Mouse (Mus musculus) lung, postnatal 10 days (tissue): ENCODE measurements at regions not wholly inside any gene's neighbourhood (a gene's known extent, or its start where the extent isn't known, plus 50 kb on each side); places are given as distances from the start of the nearest gene placed in this dataset.
A peak's percentile ranks its signal among the peaks of the same experiment; 100 is the strongest.

Experiments used
- DNase-seq: peaks from one replicate; pipeline ENCODE4 v3.0.0; 2021

DNA sequence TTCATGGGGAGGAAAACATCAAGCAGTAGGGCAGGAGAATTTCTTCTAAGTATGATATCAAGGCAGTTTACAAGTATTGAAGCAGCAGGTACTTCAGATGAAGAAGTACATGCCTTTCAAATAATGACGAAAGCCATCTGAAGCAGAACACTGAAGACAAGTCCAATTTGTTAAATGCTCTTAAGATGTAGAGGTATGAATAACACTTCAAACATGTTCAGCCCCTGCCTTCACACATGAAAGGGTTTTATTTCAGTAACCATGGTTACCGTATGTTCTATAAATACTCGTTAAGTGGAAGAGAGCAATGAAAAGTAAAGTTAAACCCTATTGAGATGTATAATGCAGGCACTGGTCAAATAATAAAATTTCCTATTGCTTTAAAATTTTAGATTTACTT is 101.8 kb downstream of the Mospd2 start:
- DNase-seq = no peak

DNA sequence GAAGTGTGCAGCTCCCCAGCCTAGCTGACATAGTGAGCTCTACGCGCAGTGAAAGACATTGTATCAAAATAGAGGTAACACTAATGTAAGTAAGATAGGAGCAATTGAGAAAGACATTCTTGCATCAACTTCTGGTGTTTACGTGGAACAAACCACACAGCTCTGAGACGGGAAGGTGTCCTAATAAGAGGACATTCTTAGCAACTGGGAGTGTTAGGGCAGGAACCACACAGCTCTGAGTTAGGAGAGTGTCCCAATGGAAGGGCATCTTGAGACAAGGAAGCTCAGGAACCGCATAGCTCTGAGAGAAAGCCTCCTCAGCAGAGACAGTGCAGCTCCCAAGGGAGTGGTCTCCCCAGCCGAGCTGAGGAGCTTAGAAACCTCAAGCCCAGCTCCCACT is 139.8 kb downstream of the Mospd2 start:
- DNase-seq = no peak

DNA sequence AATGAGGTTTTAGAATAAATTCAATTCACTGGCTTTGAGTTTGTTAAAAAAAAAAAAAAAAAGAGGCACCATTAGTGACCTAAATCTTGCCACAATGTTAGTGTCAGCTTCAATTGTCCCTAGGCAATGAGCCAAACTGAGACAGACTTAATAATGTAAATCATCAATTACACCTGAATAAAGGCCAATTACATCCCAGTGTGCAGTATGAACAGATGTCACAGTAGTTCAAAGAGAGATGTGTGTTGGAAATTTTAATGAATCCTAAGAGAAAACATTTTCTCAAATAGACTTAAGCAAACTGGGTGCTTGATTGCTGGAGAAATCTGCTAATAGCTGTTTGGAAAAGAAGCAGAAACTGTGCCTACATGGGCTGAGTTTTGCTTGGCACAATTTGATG is 159.3 kb downstream of the Mospd2 start:
- DNase-seq = no peak

DNA sequence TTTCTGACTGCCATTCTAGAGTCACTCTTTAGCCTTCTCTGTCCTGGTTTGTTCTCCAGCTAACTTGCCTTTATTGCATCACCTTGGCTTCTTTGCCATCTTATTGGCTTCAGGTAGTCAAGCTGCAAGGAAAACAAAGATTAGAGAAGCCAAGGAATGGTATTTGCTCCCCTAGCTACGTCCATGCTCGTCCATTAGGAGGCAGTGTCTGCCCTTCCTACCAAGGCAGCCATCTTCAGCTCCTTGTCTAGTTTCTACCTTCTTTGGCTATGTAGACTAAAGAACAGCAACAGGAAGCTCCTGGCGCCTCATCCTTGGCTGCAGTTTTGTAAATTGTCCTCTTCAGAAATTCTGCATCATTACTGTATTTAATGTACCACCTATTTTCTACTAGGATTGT is 192.9 kb downstream of the Mospd2 start:
- peak; percentile 15 for DNase-seq

DNA sequence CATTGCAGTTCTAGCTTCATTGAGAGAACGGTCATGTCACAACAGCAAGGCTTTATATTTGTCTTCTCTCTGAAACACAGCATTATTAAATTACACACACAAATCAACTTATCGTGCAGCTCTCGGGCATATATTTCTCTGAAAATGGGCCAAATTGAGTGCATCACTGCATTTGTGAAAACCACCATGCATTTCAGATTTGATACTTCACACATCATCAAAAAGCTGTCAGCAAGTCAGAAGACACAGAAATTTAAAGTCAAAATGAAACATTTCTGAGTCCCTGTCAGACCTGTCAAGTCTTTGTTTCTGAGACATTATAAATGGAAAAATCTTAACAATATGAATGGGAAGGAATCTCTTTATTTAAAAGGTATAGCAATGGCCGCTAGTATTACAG is 215.3 kb downstream of the Mospd2 start:
- no peak for DNase-seq

DNA sequence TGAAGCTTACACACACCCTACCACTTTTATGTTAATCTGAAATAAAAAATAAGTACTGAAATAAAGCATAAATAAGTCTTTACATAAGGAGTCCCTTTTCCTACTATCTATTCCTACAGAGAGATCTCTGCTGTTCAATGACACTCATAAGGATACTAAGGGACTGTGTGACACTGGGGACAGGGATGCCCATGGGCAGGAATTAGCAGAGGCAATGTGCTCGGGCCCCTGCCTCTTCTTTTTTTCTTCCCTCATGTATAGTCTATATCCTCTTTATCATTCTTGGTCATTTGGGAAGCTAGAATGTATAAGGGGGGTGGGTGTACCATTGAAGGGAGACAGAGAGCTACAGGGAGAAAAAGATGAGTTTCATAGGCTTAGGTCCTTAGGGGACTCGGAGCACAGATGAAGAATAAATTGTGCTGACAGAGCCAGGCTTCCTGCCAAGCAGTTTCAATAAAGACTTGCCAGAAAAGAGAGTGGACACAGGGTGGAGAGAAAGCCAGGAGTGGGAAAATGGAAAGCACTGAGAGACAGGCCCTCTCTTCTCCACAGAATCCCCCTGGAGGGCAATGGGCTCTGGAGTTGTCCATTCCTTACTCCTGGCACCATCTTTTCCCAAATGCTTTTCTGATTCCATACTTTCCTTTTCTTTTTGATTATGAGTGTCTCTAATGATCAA is 216.3 kb downstream of the Mospd2 start:
- DNase-seq = peak; percentile 53

DNA sequence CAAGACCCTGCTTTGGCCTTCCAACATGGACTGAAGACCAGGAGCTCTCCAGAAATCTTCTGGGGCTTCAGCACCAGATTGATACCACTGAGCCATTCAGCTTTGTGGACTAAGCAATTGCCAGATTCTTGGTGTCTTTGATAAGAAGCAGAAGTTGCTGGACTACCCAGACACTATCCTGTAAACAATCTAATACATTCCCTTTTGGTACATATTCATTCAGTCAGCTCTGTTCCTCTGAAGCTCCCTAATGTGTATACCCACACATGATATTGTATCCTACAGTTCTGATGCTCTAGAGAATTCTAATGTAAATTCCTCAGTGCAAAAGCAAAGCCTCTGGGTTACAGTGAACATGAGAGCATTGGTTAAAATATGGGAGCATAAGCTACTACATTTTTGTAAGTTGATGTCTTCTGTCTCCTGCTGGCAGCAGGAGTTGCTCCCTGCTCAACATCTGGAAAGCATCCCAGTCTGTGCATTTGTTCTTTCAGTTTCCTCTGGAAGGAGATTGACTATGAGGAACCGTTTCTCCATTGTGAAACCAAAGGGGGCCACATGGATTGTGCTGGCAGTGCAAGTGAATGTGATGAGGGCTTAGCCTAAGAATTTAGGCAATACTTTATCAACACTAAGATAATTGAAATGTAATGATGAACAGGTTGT is 234.5 kb downstream of the Mospd2 start:
- DNase-seq = peak; percentile 16
